Comparison of ENCODE assay signal across 8 mouse cellular contexts in genomic region chr2:30716580-30717565, GRCm38 (mm10).
A peak's percentile ranks its signal among the peaks of the same experiment; 100 is the strongest.
DNase-seq lines count a peak whose midpoint lies in the region; ATAC-seq lines count a peak whose summit lies in the region.

No protein-coding gene starts in this region.

- H3K27me3 ChIP-seq in embryonic facial prominence, embryonic 15.5 days: no peaks in the 10 kb centered on the region
- no peaks in the 10 kb centered on the region; the same call in 1 of the 2 replicates for H3K27me3 ChIP-seq in midbrain, embryonic 10.5 days (ENCODE audit: low read depth, poor library complexity, severe bottlenecking)

- 6% methylated on average over 24 of the region's 24 CpGs for WGBS in embryonic facial prominence, embryonic 15.5 days
- WGBS in midbrain, embryonic 10.5 days: under 1% methylated on average over 24 of the region's 24 CpGs

- H3K27ac ChIP-seq in embryonic facial prominence, embryonic 15.5 days (replicated peaks): peak overlapping the region; percentile 99
- H3K27ac ChIP-seq in midbrain, embryonic 10.5 days (replicated peaks): peak overlapping the region; percentile 100

- peaks cover 86% of the 10 kb centered on the region for H3K4me1 ChIP-seq in embryonic facial prominence, embryonic 15.5 days
- peaks cover 91% of the 10 kb centered on the region for H3K4me1 ChIP-seq in midbrain, embryonic 10.5 days

- ATAC-seq in embryonic facial prominence, embryonic 15.5 days (ENCODE audit: insufficient number of reproducible peaks, low FRiP score, low TSS enrichment, low read depth): no peak
- no peak for ATAC-seq in CD4-positive, CD25-positive, alpha-beta regulatory T cell, adult 4 months

- peak; percentile 94 for DNase-seq in 3134 (ENCODE audit: extremely low read depth, insufficient read length, low spot score)
- DNase-seq in adrenal gland, adult 8-10 months: peak; percentile 70
- DNase-seq in heart, postnatal 10 days: peak; percentile 69 to 70
- peak; percentile 84 for DNase-seq in kidney, postnatal 36 days
- DNase-seq in midbrain, embryonic 10.5 days (ENCODE audit: low spot score): peak; percentile 67
- DNase-seq in yolk sac, embryonic 10.5 days (ENCODE audit: low spot score): peak; percentile 88

- H3K9ac ChIP-seq in embryonic facial prominence, embryonic 15.5 days: no peak overlapping the region

- no peak overlapping the region for H3K4me3 ChIP-seq in embryonic facial prominence, embryonic 15.5 days (replicated peaks)
- H3K4me3 ChIP-seq in midbrain, embryonic 10.5 days: peak overlapping the region; percentile 54

- no peaks in the 10 kb centered on the region for H3K9me3 ChIP-seq in embryonic facial prominence, embryonic 15.5 days (replicated peaks)
- H3K9me3 ChIP-seq in midbrain, embryonic 10.5 days (replicated peaks): no peaks in the 10 kb centered on the region

- intact Hi-C loops in heart, postnatal 10 days (cut with DNase I): loop anchor here (5.0 kb wide), 1 partner anchor 115 kb away; no protein-coding TSS in a partner anchor

- H3K4me2 ChIP-seq in embryonic facial prominence, embryonic 15.5 days (replicated peaks): peak overlapping the region; percentile 18

- H3K36me3 ChIP-seq in embryonic facial prominence, embryonic 15.5 days: no peaks in the 10 kb centered on the region
- H3K36me3 ChIP-seq in midbrain, embryonic 10.5 days: no peaks in the 10 kb centered on the region
